Mouse (Mus musculus) brown adipose tissue, adult 24 weeks (tissue): ENCODE measurements around the gene Npm1. TPM values are rescaled to one million over a fixed set of nuclear protein-coding genes. Genes with fewer than 3 reads are reported as not detected.

Experiments used
- H3K27ac ChIP-seq: fragments of 200-500 bp; replicated peaks from 2 replicates; pipeline ENCODE4 v1.5.1; 2012; ENCODE audit warnings: low read depth, mild to moderate bottlenecking, low read length
- H3K4me1 ChIP-seq: fragments of 200-500 bp; 2 replicates; pipeline ENCODE4 v1.6.1; 2012; ENCODE audit warnings: low read length, mixed read lengths; ENCODE audit not compliant: control insufficient read depth, insufficient read depth, insufficient read length
- H3K4me3 ChIP-seq: fragments of 200-500 bp; 2 replicates; pipeline ENCODE4 v1.5.1; 2012; ENCODE audit warnings: low read depth, mild to moderate bottlenecking, low read length, moderate library complexity; ENCODE audit not compliant: insufficient read depth
- polyA plus RNA-seq: library from polyadenylated mRNA; stranded (reverse); fragments of >200 nt; gene quantifications from 2 replicates; pipeline ENCODE4 v1.2.4, GENCODE M21; 2012; ENCODE audit not compliant: missing spikeins, insufficient read depth, insufficient read length

Npm1 gene
- polyA plus RNA-seq, 1 experiment, result 195 TPM

DNA sequence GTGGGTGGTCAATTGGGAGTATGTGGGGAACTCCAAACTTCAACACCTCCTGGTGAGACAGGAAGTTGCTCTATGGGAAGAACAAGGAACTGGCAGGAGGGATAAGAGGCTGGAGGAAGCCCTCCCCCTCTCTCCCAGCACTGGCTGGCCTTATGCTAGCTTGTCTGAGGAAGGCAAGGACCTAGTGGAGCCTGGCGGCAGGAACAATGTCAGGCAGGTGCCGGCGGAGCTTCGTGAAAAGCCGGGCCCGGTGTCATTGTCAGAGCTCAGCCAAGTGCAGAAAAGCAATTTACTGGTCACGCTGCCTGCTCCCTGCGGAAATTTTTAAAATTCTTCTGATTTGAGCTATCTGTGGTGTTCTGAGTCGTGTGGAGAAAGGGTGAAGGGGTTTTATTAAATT, 19.1 kb downstream of the Npm1 start:
- Histone ChIP-seq H3K27ac (no peak overlapping the region), H3K4me3 (no peak overlapping the region), H3K4me1 (peaks cover 4% of the 10 kb centered on the region; the same call in 1 of the 2 replicates)

DNA sequence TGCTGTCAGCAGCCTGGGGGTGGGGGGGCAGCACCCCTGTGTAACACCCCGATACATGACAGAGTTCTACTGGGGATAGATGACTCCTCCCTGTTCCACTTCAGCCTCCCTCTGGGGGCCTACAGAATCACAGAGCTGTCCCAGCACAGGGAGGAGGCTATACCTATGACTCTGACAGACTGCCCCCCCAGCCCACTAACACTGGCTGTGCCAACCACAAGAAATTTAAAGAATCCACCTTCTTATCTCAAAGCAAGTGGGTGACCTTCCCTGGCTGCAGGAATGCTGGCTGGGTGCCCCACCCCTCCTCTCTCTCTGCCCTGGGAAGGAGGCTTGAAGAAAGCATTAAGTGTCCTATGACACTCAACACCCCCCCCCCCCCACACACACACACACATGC, 20.2 kb downstream of the Npm1 start:
- Histone ChIP-seq H3K4me1 (peaks cover 4% of the 10 kb centered on the region; the same call in 1 of the 2 replicates), H3K4me3 (no peak overlapping the region), H3K27ac (peak overlapping the region; percentile 37; the same call in 1 of the 2 replicates)

DNA sequence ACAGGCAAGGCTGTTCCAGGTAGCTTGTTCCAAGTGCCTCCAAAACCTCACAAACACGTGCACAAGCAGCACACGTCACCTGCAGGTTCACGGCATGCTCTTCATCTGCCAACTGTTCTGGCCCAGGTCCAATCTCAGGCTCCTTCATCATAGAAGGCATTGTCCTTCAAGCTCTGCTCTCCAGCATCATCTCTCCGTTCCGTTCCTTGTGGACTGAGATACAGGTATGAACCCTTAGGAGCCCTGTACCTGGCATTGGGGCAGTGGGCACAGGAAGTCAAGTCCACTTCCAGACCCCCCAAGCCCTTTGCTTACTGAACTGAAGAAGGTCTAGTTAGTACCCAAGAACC, 22.9 kb downstream of the Npm1 start:
- no peak overlapping the region for H3K4me3 ChIP-seq
- peaks cover 2% of the 10 kb centered on the region; the same call in 1 of the 2 replicates for H3K4me1 ChIP-seq
- no peak overlapping the region for H3K27ac ChIP-seq

DNA sequence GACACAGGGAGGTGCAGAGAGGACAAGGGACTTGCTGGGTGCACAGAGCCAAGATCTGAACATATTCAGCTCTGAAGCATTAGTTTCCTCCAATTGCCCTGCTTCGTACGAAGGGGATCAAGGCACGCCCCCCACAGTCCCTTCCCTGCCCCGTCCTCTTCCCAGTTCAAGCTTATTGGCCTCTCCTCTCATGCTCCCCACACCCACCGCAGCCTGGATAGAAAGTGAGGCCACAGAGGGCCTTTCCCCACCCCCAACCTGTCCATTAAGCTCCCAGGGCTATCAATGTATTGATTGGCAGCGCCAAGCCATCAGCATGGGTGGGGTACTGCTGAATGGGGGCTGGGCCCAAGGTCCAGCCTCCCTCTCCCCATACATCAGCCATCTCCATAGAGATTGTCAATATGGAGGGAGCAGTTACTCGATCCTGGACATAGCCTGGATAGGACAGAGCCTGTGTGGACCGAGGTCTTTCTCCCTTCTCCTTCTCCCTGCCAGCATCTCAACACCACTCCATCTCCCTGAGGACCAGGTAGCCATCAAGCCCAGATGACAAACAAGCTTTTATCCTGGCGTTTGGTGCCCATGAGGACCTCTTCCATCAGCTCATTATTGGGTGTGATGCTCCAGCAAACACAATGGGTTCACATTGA, 23.4 kb downstream of the Npm1 start:
- Histone ChIP-seq H3K27ac (no peak overlapping the region), H3K4me1 (peaks cover 2% of the 10 kb centered on the region; the same call in 1 of the 2 replicates), H3K4me3 (no peak overlapping the region)

DNA sequence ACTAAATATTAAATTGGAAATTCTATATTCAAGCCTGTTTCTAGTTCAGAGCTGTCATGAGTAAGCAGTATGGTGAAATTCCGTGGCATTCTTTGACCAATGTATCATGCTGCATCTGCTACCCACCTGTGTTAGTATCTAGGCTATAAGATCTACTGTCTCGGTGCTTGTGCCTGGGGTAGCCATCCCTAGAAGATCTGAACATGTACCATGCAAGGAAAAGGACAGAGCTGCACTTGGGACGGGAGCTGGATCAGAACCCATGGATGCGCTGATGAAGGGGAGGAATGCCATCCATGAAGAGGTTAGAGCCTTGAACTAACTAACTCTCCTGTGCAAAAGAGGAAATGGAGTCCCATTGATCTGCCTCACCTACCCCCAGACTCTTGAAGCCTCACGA, 24.3 kb downstream of the Npm1 start:
- H3K4me1 ChIP-seq, result peaks cover 2% of the 10 kb centered on the region; the same call in 1 of the 2 replicates
- H3K27ac ChIP-seq, result no peak overlapping the region
- H3K4me3 ChIP-seq, result no peak overlapping the region

DNA sequence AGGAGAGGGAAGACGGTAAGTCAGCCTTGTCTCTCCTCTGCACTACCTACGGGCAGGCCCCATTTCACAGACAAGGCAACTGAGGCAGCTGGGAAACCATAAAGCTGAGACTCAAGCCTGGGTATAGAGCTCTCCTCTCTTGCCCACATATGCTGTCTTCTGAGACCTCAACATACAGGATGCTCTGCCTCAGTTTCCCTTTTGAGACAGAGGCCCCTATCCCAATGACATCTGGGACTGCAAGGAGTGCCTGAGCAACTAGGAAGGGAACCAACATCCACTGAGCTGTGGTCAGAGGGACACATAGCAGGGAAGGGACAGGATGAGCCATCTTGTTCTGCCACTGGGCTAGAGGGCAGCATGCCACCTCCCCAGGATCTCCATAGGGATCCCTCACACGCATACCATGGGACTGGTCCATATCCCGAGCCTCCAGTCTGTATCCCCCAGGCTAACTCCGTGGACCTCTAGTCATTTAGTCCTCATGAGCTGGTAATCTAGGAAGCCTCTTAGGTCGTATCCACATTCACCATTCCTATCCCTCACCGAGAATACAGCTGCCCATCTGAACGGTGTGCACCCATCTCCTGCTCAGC, 28.5 kb downstream of the Npm1 start:
- no peak overlapping the region for H3K4me3 ChIP-seq
- no peak overlapping the region for H3K27ac ChIP-seq
- no peaks in the 10 kb centered on the region for H3K4me1 ChIP-seq

DNA sequence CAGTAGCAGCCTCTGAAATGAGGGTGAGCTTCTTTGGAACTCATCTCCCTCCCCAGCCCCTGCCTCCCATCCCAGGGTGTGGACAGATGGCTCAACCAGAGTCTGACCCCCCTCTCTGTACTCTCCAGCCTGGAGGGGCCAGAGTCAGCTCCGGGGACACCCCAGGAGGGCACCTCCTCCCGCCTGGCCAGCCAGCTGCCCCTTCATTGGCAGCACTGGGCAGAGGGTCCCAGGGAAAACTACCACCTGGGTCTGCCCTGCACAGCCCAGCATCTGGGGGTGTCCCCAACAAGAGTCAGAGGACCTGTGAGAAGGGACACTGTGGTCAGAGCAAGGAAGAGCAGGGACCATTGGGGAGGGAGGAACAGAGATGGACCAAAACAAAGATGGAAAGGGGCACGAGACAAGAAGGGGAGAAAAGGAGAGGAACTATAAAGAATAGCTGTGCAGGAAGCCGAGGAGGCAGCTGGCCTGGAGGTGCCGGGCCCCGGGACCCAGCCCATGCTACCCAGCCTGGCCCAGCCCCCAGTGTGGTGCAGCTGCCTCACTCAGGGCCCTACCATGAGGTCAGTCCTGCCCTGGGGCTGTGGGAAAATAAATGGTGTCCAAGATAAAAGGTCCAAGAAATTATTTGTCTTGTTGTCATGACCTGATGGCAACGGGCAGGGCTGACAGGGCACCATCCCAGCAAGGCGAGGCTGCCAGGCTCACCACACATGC, 30.2 kb downstream of the Npm1 start:
- Histone ChIP-seq H3K27ac (no peak overlapping the region), H3K4me3 (no peak overlapping the region), H3K4me1 (no peaks in the 10 kb centered on the region)

DNA sequence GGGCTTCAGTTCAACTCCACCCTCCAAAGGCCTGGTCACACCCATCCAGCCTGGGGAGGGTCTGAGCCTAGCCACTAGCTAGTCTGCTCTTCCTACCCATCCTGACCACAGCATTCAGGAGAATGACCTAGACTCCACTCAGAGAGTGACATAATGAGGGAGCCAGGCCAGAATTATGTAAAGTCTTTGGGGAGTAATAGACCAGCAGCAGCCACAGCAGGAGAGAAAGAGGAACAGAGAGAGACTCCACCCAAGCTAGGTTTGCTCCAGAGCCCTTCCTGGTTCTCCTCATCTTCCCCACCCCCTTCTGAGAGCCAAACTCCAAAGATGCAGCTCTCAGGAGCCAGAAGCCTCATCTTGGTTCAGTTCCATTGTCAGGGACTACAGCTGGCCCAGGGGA, 35.9 kb downstream of the Npm1 start:
- Histone ChIP-seq H3K27ac (no peak overlapping the region), H3K4me3 (no peak overlapping the region), H3K4me1 (no peaks in the 10 kb centered on the region; the same call in 1 of the 2 replicates)

DNA sequence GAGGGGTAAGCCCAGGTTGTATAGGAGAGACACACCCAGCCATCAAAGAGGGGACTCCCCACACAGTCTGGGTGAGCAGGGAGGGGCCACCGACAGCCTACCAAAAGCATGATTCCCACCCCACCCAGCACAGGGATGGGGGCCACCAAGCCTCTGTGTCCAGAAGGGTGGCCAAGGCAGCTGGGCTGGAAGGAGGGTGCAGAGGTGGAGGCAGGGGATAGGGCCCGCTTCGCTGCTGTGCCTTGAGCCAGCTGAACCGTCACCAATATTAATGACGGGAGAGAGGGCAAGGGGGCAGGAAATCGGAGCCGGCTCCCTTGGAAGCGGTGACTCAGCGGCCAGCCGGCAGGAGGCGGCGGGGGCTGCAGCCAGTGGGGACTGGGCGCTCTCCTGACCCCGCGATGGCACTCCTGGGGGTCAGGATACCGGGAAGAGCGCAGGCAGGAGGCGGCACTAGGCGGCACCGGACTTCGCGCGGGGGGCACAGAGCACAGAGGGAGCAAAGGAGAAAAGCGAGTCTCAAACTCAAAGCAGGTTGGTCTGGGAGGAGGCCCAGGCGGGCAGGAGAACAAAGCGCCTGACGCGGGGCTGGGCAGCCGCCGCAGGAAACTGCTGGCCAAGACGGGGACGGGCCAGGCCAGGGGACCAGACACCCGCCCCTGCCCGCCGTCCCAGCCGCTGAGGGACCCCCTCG, 40.3 kb downstream of the Npm1 start:
- H3K4me1 ChIP-seq, result peaks cover 5% of the 10 kb centered on the region; the same call in 1 of the 2 replicates
- H3K27ac ChIP-seq, result no peak overlapping the region
- no peak overlapping the region for H3K4me3 ChIP-seq

DNA sequence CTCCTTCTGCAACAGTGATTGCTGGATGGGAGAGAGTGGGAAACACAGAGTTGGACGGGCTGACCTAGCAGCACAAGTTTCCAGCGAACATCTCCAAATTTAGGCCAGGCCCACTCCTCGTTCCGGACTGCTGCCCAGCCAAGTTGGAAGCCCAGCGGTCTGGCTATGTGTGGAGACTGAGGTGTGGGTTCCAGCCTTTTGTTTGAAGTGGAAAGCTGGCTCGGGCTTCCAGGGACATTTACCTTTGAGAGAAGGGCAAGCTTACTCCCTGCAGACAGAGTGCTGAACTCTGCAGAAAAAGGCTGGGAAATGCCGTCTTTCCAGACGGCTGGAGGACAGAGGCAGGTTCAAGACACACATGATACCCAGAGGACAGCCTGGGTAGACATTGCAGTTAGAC, 43.5 kb downstream of the Npm1 start:
- H3K4me3 ChIP-seq, result no peak overlapping the region
- H3K4me1 ChIP-seq, result peaks cover 5% of the 10 kb centered on the region; the same call in 1 of the 2 replicates
- H3K27ac ChIP-seq, result no peak overlapping the region

DNA sequence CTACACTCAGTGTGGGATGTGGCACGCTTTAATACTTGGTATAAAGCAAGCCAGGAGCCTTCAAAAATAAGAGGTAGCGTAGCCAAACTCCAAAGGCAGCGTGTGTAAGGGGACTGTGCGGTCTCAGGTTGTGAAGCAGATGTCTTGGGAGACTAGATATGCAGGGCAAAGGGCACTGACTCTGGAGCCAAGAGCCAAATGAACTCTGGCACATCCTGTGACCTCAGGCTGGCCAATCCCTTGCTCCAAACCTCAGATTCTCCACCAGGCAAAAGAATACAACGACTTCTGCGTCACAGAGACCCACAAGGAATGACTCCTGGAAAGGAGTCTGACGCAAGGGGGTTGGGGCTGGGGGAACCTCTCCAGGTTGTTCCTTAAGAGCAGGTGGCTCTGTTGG, 43.9 kb downstream of the Npm1 start:
- H3K4me3 ChIP-seq, result no peak overlapping the region
- no peak overlapping the region for H3K27ac ChIP-seq
- peaks cover 5% of the 10 kb centered on the region; the same call in 1 of the 2 replicates for H3K4me1 ChIP-seq

DNA sequence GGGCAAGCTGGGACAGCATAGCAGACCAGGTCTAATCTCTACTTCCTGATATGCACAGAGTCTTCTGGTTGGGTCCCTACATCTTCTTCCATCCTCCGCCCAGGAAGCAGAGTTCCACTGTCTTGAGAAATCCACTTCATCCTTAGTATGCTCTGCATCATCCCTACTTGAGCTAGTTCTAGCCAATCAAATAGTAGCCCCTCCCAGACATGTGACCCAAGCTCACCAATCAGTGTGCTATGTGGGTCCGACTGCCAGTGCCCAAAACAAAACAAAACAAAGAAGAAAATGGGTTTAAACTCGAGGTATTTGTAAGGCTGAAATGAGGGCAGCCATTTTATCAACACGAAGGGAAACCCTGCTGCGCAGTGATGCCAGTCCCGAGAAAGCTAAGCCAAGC, 44.5 kb downstream of the Npm1 start:
- peaks cover 5% of the 10 kb centered on the region; the same call in 1 of the 2 replicates for H3K4me1 ChIP-seq
- H3K4me3 ChIP-seq, result no peak overlapping the region
- H3K27ac ChIP-seq, result no peak overlapping the region

DNA sequence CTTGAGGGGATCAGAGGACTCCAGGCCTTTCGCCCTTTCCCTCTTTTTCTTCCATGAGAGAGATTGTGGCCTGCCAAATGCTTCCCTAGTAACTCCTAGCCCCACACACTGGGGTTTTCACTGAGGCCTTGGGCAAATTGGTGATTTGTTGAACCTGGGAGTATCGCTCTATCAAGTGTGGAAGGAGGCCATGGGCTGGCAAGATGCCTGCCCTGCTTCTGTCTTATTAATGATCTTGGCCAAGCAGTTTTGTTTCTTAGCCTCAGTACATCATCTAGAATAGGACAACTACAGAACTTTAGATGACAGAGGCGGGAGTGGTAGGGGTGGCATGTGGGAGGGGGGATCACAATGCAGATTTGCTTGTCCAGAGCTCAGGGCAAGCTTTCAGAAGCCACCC, 47.2 kb downstream of the Npm1 start:
- Histone ChIP-seq H3K4me1 (peaks cover 5% of the 10 kb centered on the region; the same call in 1 of the 2 replicates), H3K27ac (no peak overlapping the region), H3K4me3 (no peak overlapping the region)

DNA sequence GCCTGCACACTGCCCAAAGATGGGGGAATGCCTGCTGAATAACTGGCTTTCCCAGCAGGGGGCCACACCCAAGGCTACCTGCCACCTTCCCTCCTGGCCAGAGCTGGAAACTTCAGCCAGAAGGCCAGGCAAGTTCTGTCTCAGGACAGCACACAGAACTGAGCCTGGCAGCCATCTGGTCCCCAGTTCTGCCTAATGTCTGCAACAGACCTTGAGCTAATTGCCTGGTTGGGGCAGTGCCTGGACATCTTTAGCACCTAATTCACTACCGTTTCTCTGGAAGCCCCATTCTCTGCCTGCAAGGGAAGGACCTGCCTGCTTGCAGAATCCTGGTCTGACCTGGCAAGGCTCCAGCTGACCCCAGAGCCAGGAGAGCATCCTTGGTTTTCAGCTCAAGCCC, 50.6 kb downstream of the Npm1 start:
- H3K27ac ChIP-seq, result no peak overlapping the region
- no peak overlapping the region for H3K4me3 ChIP-seq
- H3K4me1 ChIP-seq, result no peaks in the 10 kb centered on the region

DNA sequence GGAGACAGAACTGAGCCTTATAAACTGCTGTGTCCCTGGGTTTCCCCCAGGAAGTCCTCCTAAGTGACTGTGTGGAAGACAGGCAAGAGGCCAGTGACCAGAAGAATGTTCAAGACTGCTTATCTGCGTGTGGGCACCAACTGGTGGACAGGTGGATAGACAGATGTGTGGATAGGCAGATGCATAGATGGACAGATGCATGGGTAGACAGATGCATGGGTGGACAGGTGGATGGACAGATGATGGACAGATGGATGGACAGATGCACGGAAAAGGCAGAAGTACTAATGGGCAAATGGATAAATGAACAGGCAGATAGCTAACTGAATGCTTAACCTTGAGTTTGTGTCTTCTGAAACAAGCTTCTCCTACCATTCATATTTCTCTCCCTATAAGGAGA, 52.9 kb downstream of the Npm1 start:
- Histone ChIP-seq H3K4me3 (no peak overlapping the region), H3K27ac (no peak overlapping the region), H3K4me1 (no peaks in the 10 kb centered on the region)
